Mouse (Mus musculus): ENCODE results near the gene Marveld2.

GRCm38 (mm10) chr13:100559449-100559848 lies 57.3 kb downstream of the Marveld2 start:
- TF ChIP-seq CTCF (IDR thresholded peaks at IDR 0.05; ENCODE audit: low read depth) (no peak), EP300 (IDR thresholded peaks at IDR 0.05; ENCODE audit: low read depth) (no peak)
